Mouse (Mus musculus) forebrain, embryonic 10.5 days (tissue): ENCODE results near the gene Mad2l1. TPM values are rescaled to one million over a fixed set of nuclear protein-coding genes. Genes with fewer than 3 reads are reported as not detected.

Experiments
- DNase-seq: peaks from one replicate; pipeline ENCODE4 v3.0.0-alpha.2; 2017; ENCODE audit warnings: low spot score; ENCODE audit errors: extremely low spot score
- H3K27ac ChIP-seq: fragments of 300-500 bp; sonication (generic); 2 replicates; pipeline ENCODE4 v1.5.1; 2016; ENCODE audit warnings: mild to moderate bottlenecking
- H3K27me3 ChIP-seq: fragments of 300-500 bp; sonication (generic); 2 replicates; pipeline ENCODE4 v1.6.1; 2016; ENCODE audit warnings: mild to moderate bottlenecking; ENCODE audit not compliant: poor library complexity, severe bottlenecking
- H3K36me3 ChIP-seq: fragments of 300-500 bp; sonication (generic); replicated peaks from 2 replicates; pipeline ENCODE4 v1.6.1; 2016; ENCODE audit warnings: mild to moderate bottlenecking, moderate library complexity
- H3K4me1 ChIP-seq: fragments of 300-500 bp; sonication (generic); 2 replicates; pipeline ENCODE4 v1.6.1; 2016
- H3K4me3 ChIP-seq: fragments of 300-500 bp; sonication (generic); 2 replicates; pipeline ENCODE4 v1.5.1; 2016; ENCODE audit warnings: mild to moderate bottlenecking, moderate library complexity
- H3K9me3 ChIP-seq: fragments of 300-500 bp; sonication (generic); 2 replicates; pipeline ENCODE4 v1.6.1; 2016; ENCODE audit warnings: mild to moderate bottlenecking, moderate library complexity
- WGBS: fragments of 180-500 bp; shearing (Covaris S2); methylation state at CpG from one replicate; pipeline ENCODE4 v1.1.7; 2016; 5-methylcytosine and 5-hydroxymethylcytosine counted together
- polyA plus RNA-seq: library from polyadenylated mRNA; unstranded; fragments of >200 nt; fragmentation: Nextera tagmentation; extraction: Ambion mirVana; gene quantifications from 2 replicates; pipeline ENCODE4 v1.2.1, GENCODE M21; 2016

Gene Mad2l1
- polyA plus RNA-seq = 168 and 170 TPM in 2 replicates

DNA sequence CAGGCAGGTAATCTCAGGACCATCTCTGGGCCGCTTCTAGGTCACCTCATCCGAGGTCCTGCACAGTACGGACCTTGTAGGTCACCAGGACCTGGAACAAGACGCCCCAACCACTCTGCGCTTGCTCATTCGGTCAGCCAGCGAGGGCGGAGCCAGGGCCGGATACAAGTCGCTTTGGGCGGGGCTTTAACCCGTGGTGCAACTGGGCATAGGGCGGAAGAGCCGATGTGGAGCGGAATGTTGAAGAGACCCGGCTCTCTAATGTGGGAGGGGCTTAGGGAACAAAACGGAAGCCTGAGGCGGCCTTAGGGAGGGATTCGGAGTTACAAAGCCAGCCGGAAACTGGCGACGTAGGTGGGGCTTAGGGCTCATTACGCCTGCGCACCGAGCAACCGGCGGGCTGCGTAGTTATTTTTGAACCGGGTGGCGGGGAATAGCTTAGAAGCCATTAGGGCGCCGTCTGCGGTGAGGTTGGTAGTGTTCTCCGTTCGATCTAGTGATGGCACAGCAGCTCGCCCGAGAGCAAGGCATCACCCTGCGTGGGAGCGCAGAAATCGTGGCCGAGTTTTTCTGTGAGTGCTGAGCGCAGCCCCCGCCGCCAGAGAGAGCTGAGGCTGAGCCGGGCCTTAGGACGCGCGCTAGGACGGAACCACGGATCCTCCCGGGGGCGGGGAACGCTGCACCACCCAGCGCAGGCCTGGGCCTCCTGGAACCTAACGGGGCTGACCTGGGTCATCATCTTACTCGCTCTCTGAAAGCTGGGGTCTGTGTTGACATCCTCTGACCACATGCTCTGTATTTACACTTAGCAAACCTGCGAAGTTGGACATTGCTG, at the start of gene Mad2l1:
Mad2l1 (plus strand) TSS at position 363 of the 835 bp plus-strand sequence.
- Histone ChIP-seq H3K27ac (peak within 1 kb of the TSS; percentile 94), H3K4me1 (peaks cover 14% of the 10 kb centered on the region), H3K36me3 (peaks cover 31% of the 10 kb centered on the region), H3K4me3 (peak within 1 kb of the TSS; percentile 79), H3K9me3 (no peaks in the 10 kb centered on the region), H3K27me3 (no peaks in the 10 kb centered on the region)
- under 1% methylated on average over 57 of the region's 57 CpGs for whole genome bisulfite sequencing
- peak; percentile 96 for DNase-seq

DNA sequence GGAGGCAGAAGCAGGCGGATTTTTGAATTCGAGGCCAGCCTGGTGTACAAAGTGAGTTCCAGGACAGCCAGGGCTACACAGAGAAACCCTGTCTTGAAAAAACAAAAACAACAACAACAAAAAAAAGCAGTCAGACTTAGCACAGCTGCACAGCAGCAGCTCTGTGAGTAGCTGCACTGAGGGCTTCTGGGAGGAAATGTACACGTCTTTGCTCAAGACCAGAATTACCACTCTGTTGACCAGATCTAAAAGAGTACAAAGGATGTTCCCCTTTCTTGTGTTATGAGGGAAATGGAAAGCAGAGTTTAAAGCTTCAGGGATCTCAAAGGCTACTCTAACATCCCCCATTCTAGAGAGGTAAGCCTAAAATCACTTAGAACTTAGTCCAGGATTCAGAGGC, 41.5 kb upstream of the Mad2l1 start:
- WGBS = 89% methylated on average over 3 of the region's 3 CpGs
- no peaks in the 10 kb centered on the region for H3K27me3 ChIP-seq
- no peaks in the 10 kb centered on the region for H3K36me3 ChIP-seq
- H3K27ac ChIP-seq = no peak overlapping the region
- H3K9me3 ChIP-seq = no peaks in the 10 kb centered on the region
- no peak overlapping the region for H3K4me3 ChIP-seq
- H3K4me1 ChIP-seq = no peaks in the 10 kb centered on the region
- DNase-seq = no peak

GRCm38 (mm10) chr6:66516368-66516767, 18.8 kb upstream of the Mad2l1 start:
- Histone ChIP-seq H3K27me3 (no peaks in the 10 kb centered on the region), H3K27ac (no peak overlapping the region), H3K4me3 (no peak overlapping the region), H3K4me1 (no peaks in the 10 kb centered on the region), H3K9me3 (no peaks in the 10 kb centered on the region), H3K36me3 (no peaks in the 10 kb centered on the region)
- WGBS = 90% methylated on average over 5 of the region's 5 CpGs
- no peak for DNase-seq

DNA sequence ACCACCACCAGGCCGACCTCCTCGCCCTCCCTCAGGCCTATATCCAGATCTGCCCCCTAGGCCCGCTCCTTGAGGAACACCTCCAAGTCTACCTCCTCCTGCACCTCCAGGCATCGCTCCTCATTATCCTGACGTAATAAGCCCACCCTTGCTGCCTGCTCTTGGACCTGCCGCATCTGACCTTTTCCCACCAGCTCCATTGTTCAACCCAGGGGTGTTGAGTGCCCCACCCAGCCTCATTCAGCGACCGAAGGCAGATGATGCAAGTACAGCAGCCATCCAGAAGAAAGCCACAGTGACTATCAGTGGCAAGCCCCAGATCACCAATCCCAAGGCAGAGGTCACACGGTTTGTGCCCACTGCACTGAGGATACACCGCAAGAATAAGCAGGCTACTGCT, 6.8 kb upstream of the Mad2l1 start:
- WGBS = 92% methylated on average over 10 of the region's 10 CpGs

GRCm38 (mm10) chr6:66533241-66533640, 1.9 kb upstream of the Mad2l1 start:
- Histone ChIP-seq H3K36me3 (peaks cover 11% of the 10 kb centered on the region), H3K9me3 (no peaks in the 10 kb centered on the region), H3K4me3 (no peak overlapping the region), H3K27me3 (no peaks in the 10 kb centered on the region), H3K27ac (no peak overlapping the region), H3K4me1 (peaks cover 14% of the 10 kb centered on the region)
- DNase-seq = no peak
- WGBS = 45% methylated on average over 3 of the region's 3 CpGs

More for the DNA sequence above, 6.8 kb upstream of the Mad2l1 start:
- Histone ChIP-seq H3K27ac (no peak overlapping the region), H3K27me3 (no peaks in the 10 kb centered on the region), H3K4me1 (no peaks in the 10 kb centered on the region), H3K4me3 (no peak overlapping the region), H3K36me3 (no peaks in the 10 kb centered on the region), H3K9me3 (no peaks in the 10 kb centered on the region)
- DNase-seq = no peak

- no peaks in the 10 kb centered on the region for H3K9me3 ChIP-seq
- WGBS = 80% methylated on average over 5 of the region's 5 CpGs
- H3K4me1 ChIP-seq = peaks cover 14% of the 10 kb centered on the region
- H3K4me3 ChIP-seq = peak overlapping the region; percentile 79
- H3K36me3 ChIP-seq = peaks cover 23% of the 10 kb centered on the region
- H3K27ac ChIP-seq = peak overlapping the region; percentile 94
- H3K27me3 ChIP-seq = no peaks in the 10 kb centered on the region
- DNase-seq = no peak
These were observed 736 bp upstream of the Mad2l1 start for GRCm38 (mm10) chr6:66534366-66534941.

DNA sequence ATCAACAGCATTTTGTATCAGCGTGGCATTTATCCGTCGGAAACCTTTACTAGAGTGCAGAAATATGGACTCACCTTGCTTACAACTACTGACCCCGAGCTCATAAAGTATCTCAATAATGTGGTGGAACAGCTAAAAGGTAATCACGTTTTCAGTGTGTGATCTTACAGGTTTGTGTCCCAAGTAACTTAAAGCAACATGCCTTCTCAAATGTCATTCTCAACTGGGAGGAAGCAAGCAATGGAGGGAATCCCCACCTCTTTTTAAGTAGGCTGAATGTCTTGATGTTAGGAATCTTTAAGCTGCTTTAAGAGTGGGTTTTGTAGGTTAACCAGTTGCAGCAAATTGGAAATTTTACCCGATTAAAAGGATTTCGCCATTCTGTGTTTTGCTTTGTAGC, 776 bp downstream of the Mad2l1 start:
- Histone ChIP-seq H3K4me1 (peaks cover 14% of the 10 kb centered on the region), H3K36me3 (peaks cover 38% of the 10 kb centered on the region), H3K27ac (peak overlapping the region; percentile 94), H3K9me3 (no peaks in the 10 kb centered on the region), H3K4me3 (peak overlapping the region; percentile 79), H3K27me3 (no peaks in the 10 kb centered on the region)
- WGBS = 21% methylated on average over 7 of the region's 7 CpGs
- no peak for DNase-seq

GRCm38 (mm10) chr6:66559996-66560395, 24.8 kb downstream of the Mad2l1 start, which contains the start of gene Vmn1r32:
Gene Vmn1r32, minus strand, starts transcription at chr6:66560096.
- DNase-seq = no peak
- Histone ChIP-seq H3K9me3 (no peaks in the 10 kb centered on the region), H3K36me3 (no peaks in the 10 kb centered on the region), H3K4me1 (no peaks in the 10 kb centered on the region), H3K27me3 (no peaks in the 10 kb centered on the region), H3K27ac (no peak within 1 kb of the TSS), H3K4me3 (no peak within 1 kb of the TSS)
- WGBS = 88% methylated on average over 1 of the region's 1 CpGs

GRCm38 (mm10) chr6:66595804-66596203, 60.6 kb downstream of the Mad2l1 start:
- H3K4me3 ChIP-seq = no peak overlapping the region
- no peaks in the 10 kb centered on the region for H3K27me3 ChIP-seq
- H3K9me3 ChIP-seq = no peaks in the 10 kb centered on the region
- no peaks in the 10 kb centered on the region for H3K4me1 ChIP-seq
- no peaks in the 10 kb centered on the region for H3K36me3 ChIP-seq
- no peak overlapping the region for H3K27ac ChIP-seq
- DNase-seq = no peak

Other genes starting within 250 kb of the Mad2l1 start
- 0.07 and 0.10 TPM in 2 replicates for gene Vmn1r32, start 24.7 kb downstream of the Mad2l1 start, polyA plus RNA-seq
- not detected in 2 replicates for gene Vmn1r33, start 82.9 kb downstream of the Mad2l1 start, polyA plus RNA-seq
- not detected in 2 replicates for gene Vmn1r34, start 108.5 kb downstream of the Mad2l1 start, polyA plus RNA-seq
- not detected in 2 replicates for gene Vmn1r35, start 150.5 kb downstream of the Mad2l1 start, polyA plus RNA-seq
- not detected in 2 replicates for gene Vmn1r36, start 183.8 kb downstream of the Mad2l1 start, polyA plus RNA-seq
- gene Vmn1r37, start 194.0 kb downstream of the Mad2l1 start, polyA plus RNA-seq = not detected in 2 replicates
- not detected in 2 replicates for gene Vmn1r38, start 247.2 kb downstream of the Mad2l1 start, polyA plus RNA-seq